Mouse (Mus musculus) MN1 (cell line): ENCODE results near the gene Tcaf1.

ENCODE experiments used
- DNase-seq: peaks from one replicate; pipeline ENCODE4 v3.0.0-alpha.2; 2016; ENCODE audit warnings: low spot score

Tcaf1 gene

GRCm38 (mm10) chr6:42709291-42710211, at the start of gene Tcaf1:
Tcaf1 (minus strand) TSS chr6:42710088.
- peak; percentile 77 for DNase-seq

GRCm38 (mm10) chr6:42756104-42756503, 46.2 kb upstream of the Tcaf1 start, which contains the start of gene Olfr38:
Olfr38 (plus strand) TSS chr6:42756404.
- no peak for DNase-seq

- DNase-seq, result no peak
These were observed 38.0 kb upstream of the Tcaf1 start for GRCm38 (mm10) chr6:42747846-42748245.

GRCm38 (mm10) chr6:42742303-42742702, 32.4 kb upstream of the Tcaf1 start:
- DNase-seq, result no peak

GRCm38 (mm10) chr6:42739071-42739470, 29.2 kb upstream of the Tcaf1 start, which contains the start of gene Olfr453:
Olfr453 (plus strand) TSS chr6:42739371.
- no peak for DNase-seq

- DNase-seq, result no peak
These were observed 8.1 kb upstream of the Tcaf1 start for GRCm38 (mm10) chr6:42717973-42718372.

- no peak for DNase-seq
These were observed 4.8 kb upstream of the Tcaf1 start for GRCm38 (mm10) chr6:42714668-42715067.

- peak; percentile 87 for DNase-seq
These were observed 17.2 kb downstream of the Tcaf1 start for GRCm38 (mm10) chr6:42692517-42693190.

- DNase-seq, result peak; percentile 79
These were observed 17.8 kb downstream of the Tcaf1 start for GRCm38 (mm10) chr6:42692154-42692516.

- no peak for DNase-seq
These were observed 20.1 kb downstream of the Tcaf1 start for GRCm38 (mm10) chr6:42689761-42690160.

GRCm38 (mm10) chr6:42687907-42688306, 22.0 kb downstream of the Tcaf1 start:
- DNase-seq, result no peak

GRCm38 (mm10) chr6:42680077-42680476, 29.8 kb downstream of the Tcaf1 start:
- DNase-seq, result no peak

GRCm38 (mm10) chr6:42676011-42676410, 33.9 kb downstream of the Tcaf1 start:
- no peak for DNase-seq

GRCm38 (mm10) chr6:42671767-42672166, 38.1 kb downstream of the Tcaf1 start:
- DNase-seq, result no peak

- DNase-seq, result no peak
These were observed 42.2 kb downstream of the Tcaf1 start for GRCm38 (mm10) chr6:42667722-42668121.

- no peak for DNase-seq
These were observed 48.1 kb downstream of the Tcaf1 start for GRCm38 (mm10) chr6:42661739-42662138.

- DNase-seq, result no peak
These were observed 64.9 kb downstream of the Tcaf1 start, which contains the start of gene Tcaf2 for GRCm38 (mm10) chr6:42644912-42645549. Tcaf2 (minus strand) TSS chr6:42645254.

GRCm38 (mm10) chr6:42634393-42634792, 75.5 kb downstream of the Tcaf1 start:
- no peak for DNase-seq

- no peak for DNase-seq
These were observed 78.5 kb downstream of the Tcaf1 start for GRCm38 (mm10) chr6:42631395-42631794.
